Mouse (Mus musculus) limb, embryonic 11.5 days (tissue): ENCODE measurements around the gene Glra4. TPM values are rescaled to one million over a fixed set of nuclear protein-coding genes. Genes with fewer than 3 reads are reported as not detected.

Experiments used
- ATAC-seq: fragments of 200-750 bp; cut with Nextera tagmentation; 2 replicates; pipeline ENCODE4 v1.8.0; 2017; ENCODE audit warnings: low read depth; ENCODE audit not compliant: insufficient number of reproducible peaks, low FRiP score, low TSS enrichment
- DNase-seq: peaks from one replicate; pipeline ENCODE4 v3.0.0-alpha.2; 2015; ENCODE audit warnings: low spot score
- H3K27ac ChIP-seq: fragments of 300-500 bp; sonication (generic); replicated peaks from 2 replicates; pipeline ENCODE4 v1.5.1; 2014; ENCODE audit warnings: low read depth, mild to moderate bottlenecking, low read length
- H3K27me3 ChIP-seq: fragments of 300-500 bp; sonication (generic); 2 replicates; pipeline ENCODE4 v1.6.1; 2014; ENCODE audit warnings: mild to moderate bottlenecking, low read length, mixed read lengths; ENCODE audit not compliant: control insufficient read depth, insufficient read depth
- H3K36me3 ChIP-seq: fragments of 300-500 bp; sonication (generic); 2 replicates; pipeline ENCODE4 v1.6.1; 2014; ENCODE audit warnings: mild to moderate bottlenecking, low read length, moderate library complexity, mixed read lengths; ENCODE audit not compliant: control insufficient read depth, insufficient read depth
- H3K4me1 ChIP-seq: fragments of 300-500 bp; sonication (generic); 2 replicates; pipeline ENCODE4 v1.6.1; 2014; ENCODE audit warnings: low read length, mixed read lengths; ENCODE audit not compliant: control insufficient read depth, insufficient read depth
- H3K4me2 ChIP-seq: fragments of 300-500 bp; sonication (generic); 2 replicates; pipeline ENCODE4 v1.6.1; 2014; ENCODE audit warnings: low read depth, mild to moderate bottlenecking, moderate library complexity; ENCODE audit not compliant: severe bottlenecking
- H3K4me3 ChIP-seq: fragments of 300-500 bp; sonication (generic); 2 replicates; pipeline ENCODE4 v1.5.1; 2014; ENCODE audit warnings: low read depth, low read length
- H3K9ac ChIP-seq: fragments of 300-500 bp; sonication (generic); 2 replicates; pipeline ENCODE4 v1.6.1; 2014; ENCODE audit warnings: mild to moderate bottlenecking, low read length
- H3K9me3 ChIP-seq: fragments of 300-500 bp; sonication (generic); 2 replicates; pipeline ENCODE4 v1.6.1; 2016; ENCODE audit warnings: low read length; ENCODE audit not compliant: control insufficient read depth
- WGBS: fragments of 180-500 bp; shearing (Covaris S2); extraction: QIAGEN DNeasy Blood & Tissue Kit; methylation state at CpG from one replicate; pipeline ENCODE4 v1.1.7; 2014; 5-methylcytosine and 5-hydroxymethylcytosine counted together
- polyA plus RNA-seq: library from polyadenylated mRNA; unstranded; fragments of >200 nt; fragmentation: Nextera tagmentation; extraction: Ambion mirVana; gene quantifications from 2 replicates; pipeline ENCODE4 v1.2.1, GENCODE M21; 2014

The Glra4 gene
- 0.16 TPM in 1 of 2 replicates, not detected in the other for polyA plus RNA-seq

- DNase-seq: no peak
- Histone ChIP-seq H3K4me1 (no peaks in the 10 kb centered on the region), H3K36me3 (no peaks in the 10 kb centered on the region), H3K27me3 (peaks cover 11% of the 10 kb centered on the region; the same call in 1 of the 2 replicates), H3K4me3 (no peak within 1 kb of the TSS), H3K9me3 (no peaks in the 10 kb centered on the region), H3K9ac (no peak within 1 kb of the TSS), H3K27ac (no peak within 1 kb of the TSS), H3K4me2 (no peak within 1 kb of the TSS)
- 84% methylated on average over 3 of the region's 3 CpGs for WGBS
- ATAC-seq: no peak
Measured at GRCm38 (mm10) chrX:136780041-136780440, at the start of gene Glra4. Glra4 (minus strand) TSS chrX:136780141.

GRCm38 (mm10) chrX:136828610-136829009, 48.7 kb upstream of the Glra4 start:
- H3K27me3 ChIP-seq: no peaks in the 10 kb centered on the region
- H3K27ac ChIP-seq: no peak overlapping the region
- H3K4me3 ChIP-seq: no peak overlapping the region
- H3K4me1 ChIP-seq: no peaks in the 10 kb centered on the region
- no peaks in the 10 kb centered on the region for H3K36me3 ChIP-seq
- H3K4me2 ChIP-seq: no peak overlapping the region
- no peaks in the 10 kb centered on the region for H3K9me3 ChIP-seq
- no peak overlapping the region for H3K9ac ChIP-seq
- ATAC-seq: no peak
- no peak for DNase-seq

GRCm38 (mm10) chrX:136825016-136825415, 45.1 kb upstream of the Glra4 start:
- Histone ChIP-seq H3K27ac (no peak overlapping the region), H3K27me3 (0 out of 2 replicates have a peak, but pooled peaks cover 2% of the 10 kb centered on the region), H3K4me1 (no peaks in the 10 kb centered on the region), H3K4me3 (no peak overlapping the region), H3K36me3 (no peaks in the 10 kb centered on the region), H3K4me2 (no peak overlapping the region), H3K9ac (no peak overlapping the region), H3K9me3 (no peaks in the 10 kb centered on the region)
- WGBS: 76% methylated on average over 4 of the region's 4 CpGs
- no peak for DNase-seq
- no peak for ATAC-seq

GRCm38 (mm10) chrX:136822371-136822770, 42.4 kb upstream of the Glra4 start, which contains the start of gene Plp1:
Plp1 (plus strand) TSS chrX:136822671.
- WGBS: 38% methylated on average over 1 of the region's 1 CpGs
- no peaks in the 10 kb centered on the region for H3K9me3 ChIP-seq

GRCm38 (mm10) chrX:136820250-136820649, 40.3 kb upstream of the Glra4 start:
- DNase-seq: peak; percentile 80
- no peaks in the 10 kb centered on the region for H3K4me1 ChIP-seq
- no peaks in the 10 kb centered on the region for H3K36me3 ChIP-seq
- H3K9ac ChIP-seq: no peak overlapping the region
- no peaks in the 10 kb centered on the region for H3K9me3 ChIP-seq
- peaks cover 7% of the 10 kb centered on the region; the same call in 1 of the 2 replicates for H3K27me3 ChIP-seq
- no peak for ATAC-seq
- no peak overlapping the region for H3K4me3 ChIP-seq
- 4% methylated on average over 1 of the region's 1 CpGs for WGBS
- H3K4me2 ChIP-seq: no peak overlapping the region
- H3K27ac ChIP-seq: no peak overlapping the region

More at GRCm38 (mm10) chrX:136822371-136822770, 42.4 kb upstream of the Glra4 start, which contains the start of gene Plp1:
- Histone ChIP-seq H3K4me3 (no peak within 1 kb of the TSS), H3K9ac (no peak within 1 kb of the TSS), H3K36me3 (no peaks in the 10 kb centered on the region), H3K4me1 (no peaks in the 10 kb centered on the region), H3K4me2 (no peak within 1 kb of the TSS), H3K27me3 (peaks cover 7% of the 10 kb centered on the region; the same call in 1 of the 2 replicates), H3K27ac (no peak within 1 kb of the TSS)
- DNase-seq (no peak), ATAC-seq (no peak)

- ATAC-seq: no peak
- WGBS: 93% methylated on average over 6 of the region's 6 CpGs
- no peaks in the 10 kb centered on the region for H3K36me3 ChIP-seq
Measured at GRCm38 (mm10) chrX:136819752-136820151, 39.8 kb upstream of the Glra4 start.

GRCm38 (mm10) chrX:136797223-136797622, 17.3 kb upstream of the Glra4 start:
- Histone ChIP-seq H3K36me3 (no peaks in the 10 kb centered on the region), H3K9ac (no peak overlapping the region), H3K9me3 (no peaks in the 10 kb centered on the region), H3K4me2 (no peak overlapping the region), H3K4me3 (no peak overlapping the region), H3K27me3 (no peaks in the 10 kb centered on the region), H3K4me1 (no peaks in the 10 kb centered on the region), H3K27ac (no peak overlapping the region)
- WGBS: 56% methylated on average over 2 of the region's 2 CpGs
- DNase-seq (no peak), ATAC-seq (no peak)

More at GRCm38 (mm10) chrX:136819752-136820151, 39.8 kb upstream of the Glra4 start:
- Histone ChIP-seq H3K4me1 (no peaks in the 10 kb centered on the region), H3K4me2 (no peak overlapping the region), H3K9me3 (no peaks in the 10 kb centered on the region), H3K9ac (no peak overlapping the region), H3K27ac (no peak overlapping the region), H3K4me3 (no peak overlapping the region), H3K27me3 (peaks cover 7% of the 10 kb centered on the region; the same call in 1 of the 2 replicates)
- DNase-seq: no peak

- no peak overlapping the region for H3K4me3 ChIP-seq
- ATAC-seq: no peak
- no peaks in the 10 kb centered on the region for H3K4me1 ChIP-seq
- no peak overlapping the region for H3K4me2 ChIP-seq
- H3K36me3 ChIP-seq: no peaks in the 10 kb centered on the region
- H3K27me3 ChIP-seq: no peaks in the 10 kb centered on the region
- no peak for DNase-seq
- no peak overlapping the region for H3K9ac ChIP-seq
- 88% methylated on average over 4 of the region's 4 CpGs for WGBS
- no peaks in the 10 kb centered on the region for H3K9me3 ChIP-seq
- no peak overlapping the region for H3K27ac ChIP-seq
Measured at GRCm38 (mm10) chrX:136789446-136789845, 9.5 kb upstream of the Glra4 start.

- Histone ChIP-seq H3K9ac (no peak overlapping the region), H3K4me1 (no peaks in the 10 kb centered on the region), H3K27ac (no peak overlapping the region), H3K9me3 (no peaks in the 10 kb centered on the region), H3K36me3 (no peaks in the 10 kb centered on the region), H3K4me3 (no peak overlapping the region), H3K27me3 (peaks cover 11% of the 10 kb centered on the region; the same call in 1 of the 2 replicates), H3K4me2 (no peak overlapping the region)
- WGBS: 54% methylated on average over 2 of the region's 2 CpGs
- ATAC-seq (no peak), DNase-seq (no peak)
Measured at GRCm38 (mm10) chrX:136779262-136779661, 679 bp downstream of the Glra4 start.
